Mouse (Mus musculus): ENCODE data around the gene Mid1. TPM values are rescaled to one million over a fixed set of nuclear protein-coding genes. Genes with fewer than 3 reads are reported as not detected.
"Not testable (repeated sequence)": the region's sequence is repeated elsewhere in the genome, so short reads cannot be mapped to it uniquely, and the experiment has no call there.

Mid1 gene
- polyA plus RNA-seq, 1 experiment from 2014 or later, result 1.6 TPM

DNA sequence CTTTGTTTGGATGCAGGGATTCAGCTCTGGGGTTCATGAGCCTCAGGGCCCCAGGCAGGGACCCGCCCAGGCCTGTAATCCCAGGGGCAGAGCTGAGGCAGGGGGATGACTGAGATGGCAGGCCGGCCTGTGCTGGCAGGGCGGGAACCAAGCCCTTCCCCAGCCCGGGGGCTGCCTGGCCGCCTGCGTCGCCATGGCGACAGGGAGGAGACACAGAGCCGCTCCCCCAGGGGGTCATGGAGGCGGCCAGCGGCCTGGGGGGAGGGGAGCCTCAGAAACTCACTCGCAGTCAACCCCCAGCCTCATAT, 316.3 kb downstream of the Mid1 start:
- H3K4me2 ChIP-seq (ENCODE audit: low read depth, low read length); H3K27me3 ChIP-seq (ENCODE audit: control insufficient read depth, insufficient read depth, low read depth, low read length); H3K27ac ChIP-seq (ENCODE audit: low read length); H3K9me3 ChIP-seq (replicated peaks; ENCODE audit: control insufficient read depth, low read length); ATAC-seq (ENCODE audit: low read depth); H3K4me1 ChIP-seq (ENCODE audit: control insufficient read depth, low read depth, low read length); H3K36me3 ChIP-seq (ENCODE audit: control insufficient read depth, insufficient read depth); H3K4me3 ChIP-seq (ENCODE audit: low read depth, low read length); H3K9ac ChIP-seq (ENCODE audit: low read depth, low read length): not testable (repeated sequence)
- WGBS (ENCODE audit: insufficient replicate concordance), result no CpG with 5 or more reads among the region's 12 CpGs

DNA sequence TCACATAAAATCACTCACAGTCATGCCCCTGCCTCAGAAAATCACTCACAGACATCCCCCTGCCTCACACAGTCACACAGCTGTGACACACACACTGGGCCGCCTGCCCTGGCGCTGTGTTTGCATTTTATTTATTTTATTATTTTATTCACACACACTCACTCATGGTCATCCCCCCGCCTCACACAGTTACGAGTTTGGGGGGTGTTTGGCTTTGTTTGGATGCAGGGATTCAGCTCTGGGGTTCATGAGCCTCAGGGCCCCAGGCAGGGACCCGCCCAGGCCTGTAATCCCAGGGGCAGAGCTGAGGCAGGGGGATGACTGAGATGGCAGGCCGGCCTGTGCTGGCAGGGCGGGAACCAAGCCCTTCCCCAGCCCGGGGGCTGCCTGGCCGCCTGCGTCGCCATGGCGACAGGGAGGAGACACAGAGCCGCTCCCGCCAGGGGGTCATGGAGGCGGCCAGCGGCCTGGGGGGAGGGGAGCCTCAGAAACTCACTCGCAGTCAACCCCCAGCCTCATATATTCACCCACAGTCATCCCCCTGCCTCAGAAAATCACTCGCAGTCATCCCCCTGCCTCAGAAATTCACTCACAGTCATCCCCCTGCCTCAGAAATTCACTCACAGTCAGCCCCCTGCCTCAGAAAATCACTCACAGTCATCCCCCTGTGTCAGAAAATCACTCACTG, 317.7 kb downstream of the Mid1 start:
- H3K27me3 ChIP-seq (ENCODE audit: control insufficient read depth, insufficient read depth, low read depth, low read length); ATAC-seq (ENCODE audit: low read depth): not testable (repeated sequence)

GRCm38 (mm10) chrX:170003536-170003935, 318.5 kb downstream of the Mid1 start:
- not testable (repeated sequence) for H3K27me3 ChIP-seq (ENCODE audit: control insufficient read depth, insufficient read depth, low read depth, low read length); ATAC-seq (ENCODE audit: low read depth); H3K4me1 ChIP-seq (ENCODE audit: control insufficient read depth, low read depth, low read length); H3K36me3 ChIP-seq (ENCODE audit: control insufficient read depth, insufficient read depth); H3K27ac ChIP-seq (ENCODE audit: low read length); H3K4me3 ChIP-seq (ENCODE audit: low read depth, low read length); H3K9ac ChIP-seq (ENCODE audit: low read depth, low read length); H3K4me2 ChIP-seq (ENCODE audit: low read depth, low read length); H3K9me3 ChIP-seq (replicated peaks; ENCODE audit: control insufficient read depth, low read length)
- WGBS (ENCODE audit: insufficient replicate concordance), result 27% methylated on average over 1 of the region's 1 CpGs

More for the DNA sequence above, 317.7 kb downstream of the Mid1 start:
- not testable (repeated sequence) for H3K27ac ChIP-seq (ENCODE audit: low read length); H3K4me2 ChIP-seq (ENCODE audit: low read depth, low read length); H3K9ac ChIP-seq (ENCODE audit: low read depth, low read length); H3K9me3 ChIP-seq (replicated peaks; ENCODE audit: control insufficient read depth, low read length); H3K36me3 ChIP-seq (ENCODE audit: control insufficient read depth, insufficient read depth); H3K4me3 ChIP-seq (ENCODE audit: low read depth, low read length); H3K4me1 ChIP-seq (ENCODE audit: control insufficient read depth, low read depth, low read length)
- WGBS (ENCODE audit: insufficient replicate concordance), result 44% methylated on average over 4 of the region's 18 CpGs

DNA sequence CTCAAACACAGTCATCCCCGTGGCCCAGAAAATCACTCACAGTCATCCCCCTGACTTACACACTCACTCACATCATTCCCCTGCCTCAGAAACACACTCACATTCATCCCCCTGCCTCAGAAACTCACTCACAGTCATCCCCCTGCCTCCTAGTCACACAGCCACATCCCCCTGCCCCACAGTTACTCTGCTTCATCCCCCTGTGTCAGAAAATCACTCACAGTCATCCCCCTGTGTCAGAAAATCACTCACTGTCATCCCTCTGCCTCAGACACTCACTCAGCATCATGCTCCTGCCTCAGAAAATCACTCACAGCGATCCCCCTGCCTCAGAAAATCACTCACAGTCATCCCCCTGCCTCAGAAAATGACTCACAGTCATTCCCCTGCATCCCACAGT, 319.2 kb downstream of the Mid1 start:
- not testable (repeated sequence) for H3K4me3 ChIP-seq (ENCODE audit: low read depth, low read length); H3K4me2 ChIP-seq (ENCODE audit: low read depth, low read length); H3K27me3 ChIP-seq (ENCODE audit: control insufficient read depth, insufficient read depth, low read depth, low read length); H3K4me1 ChIP-seq (ENCODE audit: control insufficient read depth, low read depth, low read length); H3K36me3 ChIP-seq (ENCODE audit: control insufficient read depth, insufficient read depth); H3K27ac ChIP-seq (ENCODE audit: low read length); H3K9ac ChIP-seq (ENCODE audit: low read depth, low read length); H3K9me3 ChIP-seq (replicated peaks; ENCODE audit: control insufficient read depth, low read length); ATAC-seq (ENCODE audit: low read depth)
- 34% methylated on average over 2 of the region's 2 CpGs for WGBS (ENCODE audit: insufficient replicate concordance)

GRCm38 (mm10) chrX:170004793-170005192, 319.8 kb downstream of the Mid1 start:
- not testable (repeated sequence) for ATAC-seq (ENCODE audit: low read depth); H3K9ac ChIP-seq (ENCODE audit: low read depth, low read length); H3K27ac ChIP-seq (ENCODE audit: low read length); H3K4me3 ChIP-seq (ENCODE audit: low read depth, low read length); H3K27me3 ChIP-seq (ENCODE audit: control insufficient read depth, insufficient read depth, low read depth, low read length); H3K36me3 ChIP-seq (ENCODE audit: control insufficient read depth, insufficient read depth); H3K4me1 ChIP-seq (ENCODE audit: control insufficient read depth, low read depth, low read length); H3K4me2 ChIP-seq (ENCODE audit: low read depth, low read length)
- 24% methylated on average over 5 of the region's 5 CpGs for WGBS (ENCODE audit: insufficient replicate concordance)
- H3K9me3 ChIP-seq (replicated peaks; ENCODE audit: control insufficient read depth, low read length), result peaks cover 11% of the 10 kb centered on the region

GRCm38 (mm10) chrX:170005194-170005593, 320.2 kb downstream of the Mid1 start:
- not testable (repeated sequence) for H3K4me2 ChIP-seq (ENCODE audit: low read depth, low read length); H3K4me1 ChIP-seq (ENCODE audit: control insufficient read depth, low read depth, low read length); H3K27ac ChIP-seq (ENCODE audit: low read length); H3K4me3 ChIP-seq (ENCODE audit: low read depth, low read length); H3K36me3 ChIP-seq (ENCODE audit: control insufficient read depth, insufficient read depth); H3K9ac ChIP-seq (ENCODE audit: low read depth, low read length); ATAC-seq (ENCODE audit: low read depth); H3K27me3 ChIP-seq (ENCODE audit: control insufficient read depth, insufficient read depth, low read depth, low read length)
- peaks cover 11% of the 10 kb centered on the region for H3K9me3 ChIP-seq (replicated peaks; ENCODE audit: control insufficient read depth, low read length)
- WGBS (ENCODE audit: insufficient replicate concordance), result 19% methylated on average over 13 of the region's 13 CpGs

DNA sequence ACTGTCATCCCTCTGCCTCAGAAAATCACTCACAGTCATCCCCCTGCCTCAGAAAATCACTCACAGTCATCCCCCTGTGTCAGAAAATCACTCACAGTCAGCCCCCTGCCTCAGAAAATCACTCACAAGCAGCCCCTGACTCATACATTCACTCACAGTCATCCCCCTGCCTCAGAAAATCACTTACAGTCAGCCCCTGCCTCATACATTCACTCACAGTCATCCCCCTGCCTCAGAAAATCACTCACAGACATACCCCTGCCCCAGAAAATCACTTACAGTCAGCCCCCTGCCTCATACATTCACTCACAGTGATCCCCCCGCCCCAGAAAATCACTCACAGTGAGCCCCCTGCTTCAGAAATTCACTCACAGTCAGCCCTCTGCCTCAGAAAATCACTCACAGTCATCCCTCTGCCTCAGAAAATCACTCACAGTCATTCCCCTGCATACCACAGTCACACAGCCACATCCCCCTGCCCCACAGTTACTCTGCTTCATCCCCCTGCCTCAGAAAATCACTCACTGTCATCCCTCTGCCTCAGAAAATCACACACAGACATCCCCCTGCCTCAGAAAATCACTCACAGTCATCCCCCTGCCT, 320.8 kb downstream of the Mid1 start:
- H3K4me1 ChIP-seq (ENCODE audit: control insufficient read depth, low read depth, low read length); ATAC-seq (ENCODE audit: low read depth): not testable (repeated sequence)
- WGBS (ENCODE audit: insufficient replicate concordance), result 29% methylated on average over 1 of the region's 1 CpGs

DNA sequence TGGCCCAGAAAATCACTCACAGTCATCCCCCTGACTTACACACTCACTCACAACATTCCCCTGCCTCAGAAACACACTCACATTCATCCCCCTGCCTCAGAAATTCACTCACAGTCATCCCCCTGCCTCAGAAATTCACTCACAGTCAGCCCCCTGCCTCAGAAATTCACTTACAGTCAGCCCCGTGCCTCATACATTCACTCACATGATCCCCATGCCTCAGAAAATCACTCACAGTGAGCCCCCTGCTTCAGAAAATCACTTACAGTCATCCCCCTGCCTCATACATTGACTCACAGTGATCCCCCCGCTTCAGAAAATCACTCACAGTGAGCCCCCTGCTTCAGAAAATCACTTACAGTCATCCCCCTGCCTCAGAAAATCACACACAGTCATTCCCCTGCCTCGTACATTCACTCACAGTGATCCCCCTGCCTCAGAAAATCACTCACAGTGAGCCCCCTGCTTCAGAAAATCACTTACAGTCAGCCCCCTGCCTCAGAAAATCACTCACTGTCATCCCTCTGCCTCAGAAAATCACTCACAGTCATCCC, 321.8 kb downstream of the Mid1 start:
- H3K27me3 ChIP-seq (ENCODE audit: control insufficient read depth, insufficient read depth, low read depth, low read length); H3K4me3 ChIP-seq (ENCODE audit: low read depth, low read length); H3K9ac ChIP-seq (ENCODE audit: low read depth, low read length); H3K27ac ChIP-seq (ENCODE audit: low read length); ATAC-seq (ENCODE audit: low read depth); H3K4me1 ChIP-seq (ENCODE audit: control insufficient read depth, low read depth, low read length); H3K4me2 ChIP-seq (ENCODE audit: low read depth, low read length): not testable (repeated sequence)
- Histone ChIP-seq H3K36me3 (ENCODE audit: control insufficient read depth, insufficient read depth) (peaks cover 10% of the 10 kb centered on the region), H3K9me3 (replicated peaks; ENCODE audit: control insufficient read depth, low read length) (peaks cover 21% of the 10 kb centered on the region)
- 38% methylated on average over 3 of the region's 3 CpGs for WGBS (ENCODE audit: insufficient replicate concordance)

More for the DNA sequence above, 320.8 kb downstream of the Mid1 start:
- H3K9me3 ChIP-seq (replicated peaks; ENCODE audit: control insufficient read depth, low read length), result peaks cover 15% of the 10 kb centered on the region
- not testable (repeated sequence) for H3K9ac ChIP-seq (ENCODE audit: low read depth, low read length); H3K4me2 ChIP-seq (ENCODE audit: low read depth, low read length); H3K36me3 ChIP-seq (ENCODE audit: control insufficient read depth, insufficient read depth); H3K27me3 ChIP-seq (ENCODE audit: control insufficient read depth, insufficient read depth, low read depth, low read length); H3K4me3 ChIP-seq (ENCODE audit: low read depth, low read length); H3K27ac ChIP-seq (ENCODE audit: low read length)

- not testable (repeated sequence) for H3K4me1 ChIP-seq (ENCODE audit: control insufficient read depth, low read depth, low read length); H3K4me2 ChIP-seq (ENCODE audit: low read depth, low read length); H3K27ac ChIP-seq (ENCODE audit: low read length); H3K4me3 ChIP-seq (ENCODE audit: low read depth, low read length); ATAC-seq (ENCODE audit: low read depth); H3K27me3 ChIP-seq (ENCODE audit: control insufficient read depth, insufficient read depth, low read depth, low read length); H3K9ac ChIP-seq (ENCODE audit: low read depth, low read length)
- 37% methylated on average over 2 of the region's 2 CpGs for WGBS (ENCODE audit: insufficient replicate concordance)
- Histone ChIP-seq H3K9me3 (replicated peaks; ENCODE audit: control insufficient read depth, low read length) (peaks cover 21% of the 10 kb centered on the region), H3K36me3 (ENCODE audit: control insufficient read depth, insufficient read depth) (peaks cover 10% of the 10 kb centered on the region)
Measured at GRCm38 (mm10) chrX:170007375-170008178, 322.6 kb downstream of the Mid1 start.
